Mouse (Mus musculus) embryonic facial prominence, embryonic 11.5 days (tissue): ENCODE results near the gene Afg1l. TPM values are rescaled to one million over a fixed set of nuclear protein-coding genes. Genes with fewer than 3 reads are reported as not detected.

Source experiments
- ATAC-seq: fragments of 200-750 bp; cut with Nextera tagmentation; replicated peaks from 2 replicates; pipeline ENCODE4 v1.8.0; 2017; ENCODE audit warnings: low read depth; ENCODE audit not compliant: insufficient number of reproducible peaks, low FRiP score, low TSS enrichment
- DNase-seq: peaks from one replicate; pipeline ENCODE4 v3.0.0-alpha.2; 2015; ENCODE audit warnings: low spot score
- H3K27ac ChIP-seq: fragments of 300-500 bp; sonication (generic); replicated peaks from 2 replicates; pipeline ENCODE4 v1.5.1; 2014; ENCODE audit warnings: mild to moderate bottlenecking, low read depth, low read length, control low read depth
- H3K27me3 ChIP-seq: fragments of 300-500 bp; sonication (generic); 2 replicates; pipeline ENCODE4 v1.6.1; 2014; ENCODE audit warnings: mild to moderate bottlenecking, low read length, moderate library complexity, mixed read lengths; ENCODE audit not compliant: control insufficient read depth, insufficient read depth
- H3K36me3 ChIP-seq: fragments of 300-500 bp; sonication (generic); replicated peaks from 2 replicates; pipeline ENCODE4 v1.6.1; 2014; ENCODE audit warnings: low read depth, mild to moderate bottlenecking, low read length, moderate library complexity, mixed read lengths; ENCODE audit not compliant: control insufficient read depth, insufficient read depth
- H3K4me1 ChIP-seq: fragments of 300-500 bp; sonication (generic); 2 replicates; pipeline ENCODE4 v1.6.1; 2014; ENCODE audit warnings: low read length, mixed read lengths; ENCODE audit not compliant: control insufficient read depth, insufficient read depth
- H3K4me2 ChIP-seq: fragments of 300-500 bp; sonication (generic); 2 replicates; pipeline ENCODE4 v1.6.1; 2014; ENCODE audit warnings: low read depth, mild to moderate bottlenecking, control low read depth, low read length, moderate library complexity
- H3K4me3 ChIP-seq: fragments of 300-500 bp; sonication (generic); 2 replicates; pipeline ENCODE4 v1.5.1; 2014; ENCODE audit warnings: low read depth, low read length, control low read depth
- H3K9ac ChIP-seq: fragments of 300-500 bp; sonication (generic); replicated peaks from 2 replicates; pipeline ENCODE4 v1.6.1; 2014; ENCODE audit warnings: mild to moderate bottlenecking, control low read depth, low read length
- H3K9me3 ChIP-seq: fragments of 300-500 bp; sonication (generic); replicated peaks from 2 replicates; pipeline ENCODE4 v1.6.1; 2016; ENCODE audit warnings: mild to moderate bottlenecking, low read length, inconsistent platforms, mixed read lengths; ENCODE audit not compliant: control insufficient read depth
- WGBS: fragments of 180-500 bp; shearing (Covaris S2); extraction: QIAGEN DNeasy Blood & Tissue Kit; methylation state at CpG from one replicate; pipeline ENCODE4 v1.1.7; 2014; 5-methylcytosine and 5-hydroxymethylcytosine counted together
- polyA plus RNA-seq: library from polyadenylated mRNA; unstranded; fragments of >200 nt; fragmentation: Nextera tagmentation; extraction: Ambion mirVana; gene quantifications from 2 replicates; pipeline ENCODE4 v1.2.1, GENCODE M21; 2014

Afg1l gene
- polyA plus RNA-seq, 1 experiment from 2014 or later: 6.2 TPM

GRCm38 (mm10) chr10:42388181-42388580 is 90.2 kb downstream of the Afg1l start:
- no peaks in the 10 kb centered on the region for H3K27me3 ChIP-seq
- ATAC-seq (no peak), DNase-seq (no peak)
- H3K36me3 ChIP-seq: no peaks in the 10 kb centered on the region
- H3K9ac ChIP-seq: no peak overlapping the region
- no peaks in the 10 kb centered on the region for H3K4me1 ChIP-seq
- no peaks in the 10 kb centered on the region for H3K9me3 ChIP-seq
- H3K4me3 ChIP-seq: no peak overlapping the region
- no peak overlapping the region for H3K27ac ChIP-seq
- no peak overlapping the region for H3K4me2 ChIP-seq

GRCm38 (mm10) chr10:42384946-42385644 is 93.3 kb downstream of the Afg1l start:
- Histone ChIP-seq H3K4me1 (no peaks in the 10 kb centered on the region), H3K4me2 (no peak overlapping the region), H3K27ac (no peak overlapping the region), H3K4me3 (no peak overlapping the region), H3K9me3 (no peaks in the 10 kb centered on the region), H3K36me3 (no peaks in the 10 kb centered on the region), H3K27me3 (no peaks in the 10 kb centered on the region), H3K9ac (no peak overlapping the region)
- DNase-seq: no peak
- no peak for ATAC-seq
- WGBS: 53% methylated on average over 13 of the region's 13 CpGs

- Histone ChIP-seq H3K27ac (no peak overlapping the region), H3K9me3 (no peaks in the 10 kb centered on the region), H3K36me3 (no peaks in the 10 kb centered on the region), H3K4me3 (no peak overlapping the region), H3K27me3 (no peaks in the 10 kb centered on the region), H3K4me2 (no peak overlapping the region), H3K4me1 (no peaks in the 10 kb centered on the region), H3K9ac (no peak overlapping the region)
- WGBS: 49% methylated on average over 6 of the region's 6 CpGs
- ATAC-seq (no peak), DNase-seq (no peak)
Observed at GRCm38 (mm10) chr10:42383708-42384107, 94.7 kb downstream of the Afg1l start.

- no peak overlapping the region for H3K9ac ChIP-seq
- no peaks in the 10 kb centered on the region for H3K9me3 ChIP-seq
- DNase-seq (no peak), ATAC-seq (no peak)
- no peaks in the 10 kb centered on the region for H3K27me3 ChIP-seq
- H3K4me2 ChIP-seq: no peak overlapping the region
- H3K4me3 ChIP-seq: no peak overlapping the region
- no peaks in the 10 kb centered on the region for H3K36me3 ChIP-seq
- H3K4me1 ChIP-seq: no peaks in the 10 kb centered on the region
- no peak overlapping the region for H3K27ac ChIP-seq
- WGBS: 80% methylated on average over 10 of the region's 10 CpGs
Observed at GRCm38 (mm10) chr10:42364216-42364615, 114.1 kb downstream of the Afg1l start.

- H3K9ac ChIP-seq: no peak overlapping the region
- H3K27me3 ChIP-seq: no peaks in the 10 kb centered on the region
- no peak overlapping the region for H3K27ac ChIP-seq
- ATAC-seq (no peak), DNase-seq (peak; percentile 58)
- no peak overlapping the region for H3K4me2 ChIP-seq
- no peaks in the 10 kb centered on the region for H3K9me3 ChIP-seq
- H3K4me3 ChIP-seq: no peak overlapping the region
- no peaks in the 10 kb centered on the region for H3K36me3 ChIP-seq
- WGBS: 48% methylated on average over 3 of the region's 3 CpGs
- H3K4me1 ChIP-seq: no peaks in the 10 kb centered on the region
Observed at GRCm38 (mm10) chr10:42355980-42356379, 122.4 kb downstream of the Afg1l start.

GRCm38 (mm10) chr10:42347986-42348385 is 130.4 kb downstream of the Afg1l start:
- DNase-seq: no peak
- H3K27me3 ChIP-seq: no peaks in the 10 kb centered on the region; the same call in 1 of the 2 replicates
- no peak overlapping the region for H3K9ac ChIP-seq
- H3K36me3 ChIP-seq: no peaks in the 10 kb centered on the region
- 88% methylated on average over 5 of the region's 5 CpGs for WGBS
- H3K4me2 ChIP-seq: no peak overlapping the region
- no peak overlapping the region for H3K4me3 ChIP-seq
- H3K27ac ChIP-seq: no peak overlapping the region
- H3K9me3 ChIP-seq: no peaks in the 10 kb centered on the region
- H3K4me1 ChIP-seq: no peaks in the 10 kb centered on the region; the same call in 1 of the 2 replicates
- no peak for ATAC-seq

- no peak overlapping the region for H3K9ac ChIP-seq
- no peak overlapping the region for H3K4me3 ChIP-seq
- no peaks in the 10 kb centered on the region for H3K36me3 ChIP-seq
- H3K4me2 ChIP-seq: no peak overlapping the region
- H3K4me1 ChIP-seq: no peaks in the 10 kb centered on the region; the same call in 1 of the 2 replicates
- H3K9me3 ChIP-seq: no peaks in the 10 kb centered on the region
- DNase-seq: peak; percentile 43
- H3K27me3 ChIP-seq: no peaks in the 10 kb centered on the region; the same call in 1 of the 2 replicates
- 65% methylated on average over 5 of the region's 5 CpGs for WGBS
- H3K27ac ChIP-seq: no peak overlapping the region
- ATAC-seq: no peak
Observed at GRCm38 (mm10) chr10:42347127-42347526, 131.2 kb downstream of the Afg1l start.

- H3K4me3 ChIP-seq: no peak overlapping the region
- ATAC-seq: no peak
Observed at GRCm38 (mm10) chr10:42346179-42346877, 132.0 kb downstream of the Afg1l start.

More at GRCm38 (mm10) chr10:42346179-42346877, 132.0 kb downstream of the Afg1l start:
- Histone ChIP-seq H3K9me3 (no peaks in the 10 kb centered on the region), H3K4me2 (no peak overlapping the region), H3K4me1 (no peaks in the 10 kb centered on the region; the same call in 1 of the 2 replicates), H3K27me3 (no peaks in the 10 kb centered on the region; the same call in 1 of the 2 replicates), H3K9ac (no peak overlapping the region), H3K36me3 (no peaks in the 10 kb centered on the region), H3K27ac (no peak overlapping the region)
- 31% methylated on average over 12 of the region's 12 CpGs for WGBS
- DNase-seq: no peak
